Mouse (Mus musculus) c-Kit-positive CD71-positive TER-119-negative erythroid progenitor cells, embryonic 14.5 days (primary cell): ENCODE measurements at regions not wholly inside any gene's neighbourhood (a gene's known extent, or its start where the extent isn't known, plus 50 kb on each side); places are given as distances from the start of the nearest gene placed in this dataset.

Source experiments
- DNase-seq: peaks from one replicate; pipeline ENCODE4 v3.0.0-alpha.2; 2013; ENCODE audit warnings: low read depth

- no peak for DNase-seq
These were observed 370.8 kb downstream of the Nkx6-1 start for GRCm38 (mm10) chr5:101294031-101294430.

- no peak for DNase-seq
These were observed 376.4 kb downstream of the Nkx6-1 start for GRCm38 (mm10) chr5:101288358-101288757.

- no peak for DNase-seq
These were observed 378.9 kb downstream of the Nkx6-1 start for GRCm38 (mm10) chr5:101285941-101286340.

GRCm38 (mm10) chr5:101250474-101250873, 405.0 kb downstream of the Gpat3 start:
- no peak for DNase-seq

GRCm38 (mm10) chr5:101242651-101243050, 397.1 kb downstream of the Gpat3 start:
- DNase-seq, result no peak

GRCm38 (mm10) chr5:101239298-101240118, 394.0 kb downstream of the Gpat3 start:
- DNase-seq, result no peak

GRCm38 (mm10) chr5:101236163-101236693, 390.7 kb downstream of the Gpat3 start:
- DNase-seq, result no peak

- no peak for DNase-seq
These were observed 376.9 kb downstream of the Gpat3 start for GRCm38 (mm10) chr5:101222390-101222789.

- DNase-seq, result no peak
These were observed 372.6 kb downstream of the Gpat3 start for GRCm38 (mm10) chr5:101218082-101218481.

- no peak for DNase-seq
These were observed 371.5 kb downstream of the Gpat3 start for GRCm38 (mm10) chr5:101216837-101217571.

GRCm38 (mm10) chr5:101211974-101212373, 366.5 kb downstream of the Gpat3 start:
- no peak for DNase-seq

GRCm38 (mm10) chr5:101208150-101208549, 362.6 kb downstream of the Gpat3 start:
- no peak for DNase-seq

GRCm38 (mm10) chr5:101195501-101195900, 350.0 kb downstream of the Gpat3 start:
- DNase-seq, result no peak

GRCm38 (mm10) chr5:101190976-101191375, 345.5 kb downstream of the Gpat3 start:
- no peak for DNase-seq

- no peak for DNase-seq
These were observed 327.7 kb downstream of the Gpat3 start for GRCm38 (mm10) chr5:101173183-101173582.

GRCm38 (mm10) chr5:101172782-101173181, 327.3 kb downstream of the Gpat3 start:
- no peak for DNase-seq

GRCm38 (mm10) chr5:101169074-101169473, 323.6 kb downstream of the Gpat3 start:
- DNase-seq, result no peak

GRCm38 (mm10) chr5:101163624-101164213, 318.2 kb downstream of the Gpat3 start:
- DNase-seq, result no peak

GRCm38 (mm10) chr5:101163112-101163511, 317.6 kb downstream of the Gpat3 start:
- DNase-seq, result no peak

- DNase-seq, result no peak
These were observed 311.9 kb downstream of the Gpat3 start for GRCm38 (mm10) chr5:101157416-101157815.

GRCm38 (mm10) chr5:101146345-101146744, 300.8 kb downstream of the Gpat3 start:
- DNase-seq, result no peak

GRCm38 (mm10) chr5:101124941-101125453, 279.5 kb downstream of the Gpat3 start:
- DNase-seq, result no peak
